Mouse (Mus musculus) heart, embryonic 14.5 days (tissue): ENCODE data around the gene S1pr2. TPM values are rescaled to one million over a fixed set of nuclear protein-coding genes. Genes with fewer than 3 reads are reported as not detected.

Experiments used
- ATAC-seq: fragments of 200-750 bp; cut with Nextera tagmentation; 2 replicates; pipeline ENCODE4 v1.8.0; 2017; ENCODE audit warnings: low read depth, moderate TSS enrichment; ENCODE audit not compliant: insufficient number of reproducible peaks, insufficient read depth, low FRiP score
- H3K27ac ChIP-seq, 2 experiments: fragments of 200-500 bp in 1 of 2; fragments of 300-500 bp in 1 of 2; sonication (generic) in 1 of 2; replicated peaks in 1 of 2; 2 replicates each; pipeline ENCODE4 v1.5.1; 2012 to 2014; ENCODE audit warnings: low read depth in 2 of 2, low read length in 2 of 2, control low read depth in 1 of 2, mild to moderate bottlenecking in 1 of 2, mixed read lengths in 1 of 2; ENCODE audit not compliant: control insufficient read depth in 1 of 2, insufficient read depth in 1 of 2
- H3K27me3 ChIP-seq: fragments of 300-500 bp; sonication (generic); 2 replicates; pipeline ENCODE4 v1.6.1; 2014; ENCODE audit warnings: mild to moderate bottlenecking, low read length, control low read depth; ENCODE audit not compliant: control insufficient read depth, insufficient read depth
- H3K36me3 ChIP-seq: fragments of 300-500 bp; sonication (generic); 2 replicates; pipeline ENCODE4 v1.6.1; 2014; ENCODE audit warnings: mild to moderate bottlenecking, control low read depth, low read length, mixed read lengths; ENCODE audit not compliant: control insufficient read depth, insufficient read depth
- H3K4me1 ChIP-seq, 2 experiments: fragments of 200-500 bp in 1 of 2; fragments of 300-500 bp in 1 of 2; sonication (generic) in 1 of 2; 2 replicates each; pipeline ENCODE4 v1.6.1; 2012 to 2014; ENCODE audit warnings: low read length in 2 of 2, control low read depth in 1 of 2, mixed read lengths in 1 of 2; ENCODE audit not compliant: control insufficient read depth in 2 of 2, insufficient read depth in 2 of 2
- H3K4me2 ChIP-seq: fragments of 300-500 bp; sonication (generic); 2 replicates; pipeline ENCODE4 v1.6.1; 2014; ENCODE audit warnings: mild to moderate bottlenecking, low read length
- H3K4me3 ChIP-seq, 2 experiments: fragments of 200-500 bp in 1 of 2; fragments of 300-500 bp in 1 of 2; sonication (generic) in 1 of 2; 2 replicates each; pipeline ENCODE4 v1.5.1; 2012 to 2014; ENCODE audit warnings: low read length in 2 of 2, mild to moderate bottlenecking in 2 of 2, control low read depth in 1 of 2, low read depth in 1 of 2, moderate library complexity in 1 of 2; ENCODE audit not compliant: control insufficient read depth in 1 of 2, insufficient read depth in 1 of 2
- H3K9ac ChIP-seq: fragments of 300-500 bp; sonication (generic); 2 replicates; pipeline ENCODE4 v1.6.1; 2014; ENCODE audit warnings: mild to moderate bottlenecking, low read length
- H3K9me3 ChIP-seq: fragments of 300-500 bp; sonication (generic); 2 replicates; pipeline ENCODE4 v1.6.1; 2016; ENCODE audit warnings: low read length, control low read depth; ENCODE audit not compliant: control insufficient read depth
- WGBS: fragments of 180-500 bp; shearing (Covaris S2); extraction: QIAGEN DNeasy Blood & Tissue Kit; methylation state at CpG from one replicate; pipeline ENCODE4 v1.1.7; 2014; 5-methylcytosine and 5-hydroxymethylcytosine counted together
- polyA plus RNA-seq: library from polyadenylated mRNA; unstranded; fragments of >200 nt; fragmentation: Nextera tagmentation; extraction: Ambion mirVana; gene quantifications from 2 replicates; pipeline ENCODE4 v1.2.1, GENCODE M21; 2014

S1pr2 gene
- polyA plus RNA-seq, 1 experiment from 2014 or later = 21.5 TPM

GRCm38 (mm10) chr9:20986952-20987686 lies 10.5 kb upstream of the S1pr2 start:
- ATAC-seq = no peak
- Histone ChIP-seq H3K36me3 (no peaks in the 10 kb centered on the region), H3K4me3 (no peak overlapping the region), H3K27ac (no peak overlapping the region), H3K9me3 (no peaks in the 10 kb centered on the region), H3K4me1 (peaks cover 11 to 14% of the 10 kb centered on the region in 2 experiments), H3K9ac (no peak overlapping the region), H3K27me3 (0 out of 2 replicates have a peak, but pooled peaks cover 4% of the 10 kb centered on the region), H3K4me2 (no peak overlapping the region)
- WGBS = 49% methylated on average over 15 of the region's 15 CpGs

GRCm38 (mm10) chr9:20983169-20983568 lies 6.6 kb upstream of the S1pr2 start:
- Histone ChIP-seq H3K27ac (no peak overlapping the region), H3K4me3 (no peak overlapping the region), H3K4me1 (peaks cover 5 to 12% of the 10 kb centered on the region in 2 experiments; a peak in 2 of 4 replicates), H3K27me3 (0 out of 2 replicates have a peak, but pooled peaks cover 1% of the 10 kb centered on the region), H3K4me2 (no peak overlapping the region), H3K9me3 (no peaks in the 10 kb centered on the region), H3K9ac (no peak overlapping the region), H3K36me3 (no peaks in the 10 kb centered on the region)
- 46% methylated on average over 5 of the region's 5 CpGs for WGBS
- ATAC-seq = no peak

GRCm38 (mm10) chr9:20982171-20982570 lies 5.6 kb upstream of the S1pr2 start:
- Histone ChIP-seq H3K27ac (no peak overlapping the region), H3K4me2 (no peak overlapping the region), H3K4me3 (no peak overlapping the region), H3K9ac (no peak overlapping the region), H3K9me3 (no peaks in the 10 kb centered on the region), H3K27me3 (no peaks in the 10 kb centered on the region), H3K36me3 (no peaks in the 10 kb centered on the region), H3K4me1 (peaks cover 5 to 14% of the 10 kb centered on the region in 2 experiments; a peak in 3 of 4 replicates)
- 62% methylated on average over 3 of the region's 3 CpGs for WGBS
- ATAC-seq = no peak

GRCm38 (mm10) chr9:20979769-20980168 lies 3.2 kb upstream of the S1pr2 start:
- ATAC-seq = no peak
- no peaks in the 10 kb centered on the region for H3K9me3 ChIP-seq
- peaks cover 11 to 22% of the 10 kb centered on the region in 2 experiments for H3K4me1 ChIP-seq
- H3K4me2 ChIP-seq = no peak overlapping the region
- no peak overlapping the region for H3K9ac ChIP-seq
- 86% methylated on average over 7 of the region's 7 CpGs for WGBS
- no peaks in the 10 kb centered on the region for H3K36me3 ChIP-seq
- no peaks in the 10 kb centered on the region for H3K27me3 ChIP-seq
- H3K4me3 ChIP-seq = no peak overlapping the region
- no peak overlapping the region for H3K27ac ChIP-seq

GRCm38 (mm10) chr9:20979181-20979580 lies 2.6 kb upstream of the S1pr2 start:
- no peak for ATAC-seq
- H3K36me3 ChIP-seq = no peaks in the 10 kb centered on the region
- H3K4me1 ChIP-seq = peaks cover 14 to 27% of the 10 kb centered on the region in 2 experiments
- peak overlapping the region; percentile 9 to 39; a peak in 2 of 4 replicates for H3K27ac ChIP-seq
- 57% methylated on average over 5 of the region's 5 CpGs for WGBS
- H3K27me3 ChIP-seq = no peaks in the 10 kb centered on the region
- no peak overlapping the region for H3K9ac ChIP-seq
- no peaks in the 10 kb centered on the region for H3K9me3 ChIP-seq
- H3K4me2 ChIP-seq = no peak overlapping the region
- no peak overlapping the region for H3K4me3 ChIP-seq

GRCm38 (mm10) chr9:20978409-20979095 lies 2.0 kb upstream of the S1pr2 start:
- no peaks in the 10 kb centered on the region for H3K27me3 ChIP-seq
- ATAC-seq = no peak
- 53% methylated on average over 10 of the region's 10 CpGs for whole genome bisulfite sequencing
- no peak overlapping the region for H3K4me2 ChIP-seq
- H3K4me1 ChIP-seq = peaks cover 16 to 31% of the 10 kb centered on the region in 2 experiments
- H3K36me3 ChIP-seq = no peaks in the 10 kb centered on the region
- H3K9me3 ChIP-seq = no peaks in the 10 kb centered on the region
- H3K27ac ChIP-seq = peak overlapping the region; percentile 9 to 39; a peak in 2 of 4 replicates
- no peak overlapping the region for H3K9ac ChIP-seq
- H3K4me3 ChIP-seq = no peak overlapping the region

GRCm38 (mm10) chr9:20976961-20977689 lies 544 bp upstream of the S1pr2 start:
- Histone ChIP-seq H3K4me2 (peak overlapping the region; percentile 96), H3K36me3 (no peaks in the 10 kb centered on the region; the same call in 1 of the 2 replicates), H3K4me3 (peak overlapping the region; percentile 80 to 92), H3K9me3 (no peaks in the 10 kb centered on the region), H3K9ac (peak overlapping the region; percentile 94), H3K4me1 (peaks cover 21 to 38% of the 10 kb centered on the region in 2 experiments), H3K27me3 (no peaks in the 10 kb centered on the region), H3K27ac (peak overlapping the region; percentile 35 to 92; a peak in 3 of 4 replicates)
- no peak for ATAC-seq
- 5% methylated on average over 4 of the region's 4 CpGs for WGBS
